Mouse (Mus musculus) forebrain, embryonic 14.5 days (tissue): ENCODE data around the gene Cdk17. TPM values are rescaled to one million over a fixed set of nuclear protein-coding genes. Genes with fewer than 3 reads are reported as not detected.
"Not testable (repeated sequence)": the region's sequence is repeated elsewhere in the genome, so short reads cannot be mapped to it uniquely, and the experiment has no call there.

Source experiments
- ATAC-seq: fragments of 200-750 bp; cut with Nextera tagmentation; 2 replicates; pipeline ENCODE4 v1.8.0; 2017; ENCODE audit warnings: mild to moderate bottlenecking, moderate library complexity
- DNase-seq: peaks from one replicate; pipeline ENCODE4 v3.0.0-alpha.2; 2015; ENCODE audit warnings: low spot score
- H3K27ac ChIP-seq: fragments of 300-500 bp; sonication (generic); 2 replicates; pipeline ENCODE4 v1.5.1; 2014; ENCODE audit warnings: low read depth, mild to moderate bottlenecking, control low read depth, low read length, moderate library complexity
- H3K27me3 ChIP-seq: fragments of 300-500 bp; sonication (generic); replicated peaks from 2 replicates; pipeline ENCODE4 v1.6.1; 2014; ENCODE audit warnings: low read length, control low read depth, mixed read lengths; ENCODE audit not compliant: control insufficient read depth, insufficient read depth
- H3K36me3 ChIP-seq: fragments of 300-500 bp; sonication (generic); 2 replicates; pipeline ENCODE4 v1.6.1; 2014; ENCODE audit warnings: low read length, control low read depth; ENCODE audit not compliant: control insufficient read depth, insufficient read depth
- H3K4me1 ChIP-seq: fragments of 300-500 bp; sonication (generic); 2 replicates; pipeline ENCODE4 v1.6.1; 2014; ENCODE audit warnings: antibody characterized with exemption, low read length, control low read depth; ENCODE audit not compliant: control insufficient read depth, insufficient read depth
- H3K4me2 ChIP-seq: fragments of 300-500 bp; sonication (generic); 2 replicates; pipeline ENCODE4 v1.6.1; 2014; ENCODE audit warnings: mild to moderate bottlenecking, control low read depth, low read length
- H3K4me3 ChIP-seq: fragments of 300-500 bp; sonication (generic); 2 replicates; pipeline ENCODE4 v1.5.1; 2014; ENCODE audit warnings: low read depth, low read length, control low read depth
- H3K9ac ChIP-seq: fragments of 300-500 bp; sonication (generic); 2 replicates; pipeline ENCODE4 v1.6.1; 2014; ENCODE audit warnings: mild to moderate bottlenecking, low read length, control low read depth, moderate library complexity
- H3K9me3 ChIP-seq: fragments of 300-500 bp; sonication (generic); replicated peaks from 2 replicates; pipeline ENCODE4 v1.6.1; 2016; ENCODE audit warnings: low read length, control low read depth, mixed read lengths; ENCODE audit not compliant: control insufficient read depth
- WGBS: fragments of 180-500 bp; shearing (Covaris S2); extraction: QIAGEN DNeasy Blood & Tissue Kit; methylation state at CpG from one replicate; pipeline ENCODE4 v1.1.7; 2014; 5-methylcytosine and 5-hydroxymethylcytosine counted together
- polyA plus RNA-seq: library from polyadenylated mRNA; unstranded; fragments of >200 nt; fragmentation: Nextera tagmentation; extraction: Ambion mirVana; gene quantifications from 2 replicates; pipeline ENCODE4 v1.2.1, GENCODE M21; 2014

Gene Cdk17
- polyA plus RNA-seq, 1 experiment from 2014 or later, result 52.5 TPM

GRCm38 (mm10) chr10:93147691-93148090 lies 13.0 kb upstream of the Cdk17 start:
- Histone ChIP-seq H3K9ac (no peak overlapping the region), H3K4me2 (no peak overlapping the region), H3K27me3 (no peaks in the 10 kb centered on the region), H3K9me3 (no peaks in the 10 kb centered on the region), H3K4me3 (no peak overlapping the region), H3K27ac (no peak overlapping the region), H3K4me1 (peaks cover 3% of the 10 kb centered on the region; the same call in 1 of the 2 replicates), H3K36me3 (no peaks in the 10 kb centered on the region)
- 94% methylated on average over 6 of the region's 6 CpGs for WGBS
- ATAC-seq (no peak), DNase-seq (no peak)

GRCm38 (mm10) chr10:93149597-93149996 lies 11.1 kb upstream of the Cdk17 start:
- Histone ChIP-seq H3K27me3 (no peaks in the 10 kb centered on the region), H3K27ac (no peak overlapping the region), H3K4me3 (no peak overlapping the region), H3K4me1 (no peaks in the 10 kb centered on the region), H3K4me2 (no peak overlapping the region), H3K36me3 (no peaks in the 10 kb centered on the region), H3K9ac (no peak overlapping the region), H3K9me3 (no peaks in the 10 kb centered on the region)
- ATAC-seq (no peak), DNase-seq (no peak)
- 67% methylated on average over 1 of the region's 2 CpGs for WGBS

GRCm38 (mm10) chr10:93151775-93152174 lies 8.9 kb upstream of the Cdk17 start:
- WGBS, result 73% methylated on average over 6 of the region's 6 CpGs
- no peaks in the 10 kb centered on the region for H3K36me3 ChIP-seq
- H3K9ac ChIP-seq, result no peak overlapping the region
- no peak overlapping the region for H3K4me3 ChIP-seq
- no peak for ATAC-seq
- no peak overlapping the region for H3K27ac ChIP-seq
- no peak overlapping the region for H3K4me2 ChIP-seq
- DNase-seq, result no peak
- no peaks in the 10 kb centered on the region for H3K4me1 ChIP-seq
- no peaks in the 10 kb centered on the region for H3K9me3 ChIP-seq
- no peaks in the 10 kb centered on the region for H3K27me3 ChIP-seq

GRCm38 (mm10) chr10:93152698-93153097 lies 8.0 kb upstream of the Cdk17 start:
- Histone ChIP-seq H3K4me3 (no peak overlapping the region), H3K9me3 (no peaks in the 10 kb centered on the region), H3K9ac (no peak overlapping the region), H3K4me1 (no peaks in the 10 kb centered on the region), H3K4me2 (no peak overlapping the region), H3K27me3 (no peaks in the 10 kb centered on the region), H3K27ac (no peak overlapping the region), H3K36me3 (no peaks in the 10 kb centered on the region)
- no peak for ATAC-seq
- WGBS, result 89% methylated on average over 5 of the region's 5 CpGs
- DNase-seq, result no peak

GRCm38 (mm10) chr10:93153404-93153803 lies 7.3 kb upstream of the Cdk17 start:
- not testable (repeated sequence) for ATAC-seq, H3K4me3 ChIP-seq
- WGBS, result 91% methylated on average over 2 of the region's 2 CpGs

GRCm38 (mm10) chr10:93159651-93160496 lies 801 bp upstream of the Cdk17 start:
- Histone ChIP-seq H3K27ac (no peak overlapping the region), H3K9me3 (no peaks in the 10 kb centered on the region), H3K4me1 (peaks cover 9% of the 10 kb centered on the region), H3K36me3 (no peaks in the 10 kb centered on the region), H3K4me2 (peak overlapping the region; percentile 77), H3K9ac (no peak overlapping the region), H3K4me3 (peak overlapping the region; percentile 95; the same call in 1 of the 2 replicates), H3K27me3 (no peaks in the 10 kb centered on the region)
- DNase-seq (no peak), ATAC-seq (peak; percentile 58)
- WGBS, result 30% methylated on average over 17 of the region's 17 CpGs

More at GRCm38 (mm10) chr10:93153404-93153803, 7.3 kb upstream of the Cdk17 start:
- H3K9me3 ChIP-seq, H3K4me1 ChIP-seq, H3K4me2 ChIP-seq, H3K27me3 ChIP-seq, H3K9ac ChIP-seq, DNase-seq, H3K36me3 ChIP-seq, H3K27ac ChIP-seq: not testable (repeated sequence)

GRCm38 (mm10) chr10:93160497-93160806 lies 223 bp upstream of the Cdk17 start:
- peak; percentile 93 for ATAC-seq
- 1% methylated on average over 23 of the region's 26 CpGs for WGBS

GRCm38 (mm10) chr10:93161511-93162275 lies 1.0 kb downstream of the Cdk17 start:
- Histone ChIP-seq H3K27ac (peak overlapping the region; percentile 100), H3K9me3 (no peaks in the 10 kb centered on the region), H3K9ac (peak overlapping the region; percentile 98), H3K4me2 (peak overlapping the region; percentile 77), H3K27me3 (no peaks in the 10 kb centered on the region), H3K4me1 (peaks cover 27% of the 10 kb centered on the region), H3K36me3 (no peaks in the 10 kb centered on the region), H3K4me3 (peak overlapping the region; percentile 95)
- 1% methylated on average over 28 of the region's 33 CpGs for WGBS
- DNase-seq, result peak; percentile 74
- ATAC-seq, result peak; percentile 35

More at GRCm38 (mm10) chr10:93160497-93160806, 223 bp upstream of the Cdk17 start:
- H3K4me3 ChIP-seq, result peak overlapping the region; percentile 95
- no peaks in the 10 kb centered on the region for H3K9me3 ChIP-seq
- DNase-seq, result peak; percentile 94
- no peaks in the 10 kb centered on the region for H3K27me3 ChIP-seq
- peak overlapping the region; percentile 77 for H3K4me2 ChIP-seq
- peak overlapping the region; percentile 98 for H3K9ac ChIP-seq
- H3K27ac ChIP-seq, result peak overlapping the region; percentile 100
- no peaks in the 10 kb centered on the region for H3K36me3 ChIP-seq
- H3K4me1 ChIP-seq, result peaks cover 15% of the 10 kb centered on the region
